Mouse (Mus musculus): ENCODE measurements at regions not wholly inside any gene's neighbourhood (a gene's known extent, or its start where the extent isn't known, plus 50 kb on each side); places are given as distances from the start of the nearest gene placed in this dataset.

DNA sequence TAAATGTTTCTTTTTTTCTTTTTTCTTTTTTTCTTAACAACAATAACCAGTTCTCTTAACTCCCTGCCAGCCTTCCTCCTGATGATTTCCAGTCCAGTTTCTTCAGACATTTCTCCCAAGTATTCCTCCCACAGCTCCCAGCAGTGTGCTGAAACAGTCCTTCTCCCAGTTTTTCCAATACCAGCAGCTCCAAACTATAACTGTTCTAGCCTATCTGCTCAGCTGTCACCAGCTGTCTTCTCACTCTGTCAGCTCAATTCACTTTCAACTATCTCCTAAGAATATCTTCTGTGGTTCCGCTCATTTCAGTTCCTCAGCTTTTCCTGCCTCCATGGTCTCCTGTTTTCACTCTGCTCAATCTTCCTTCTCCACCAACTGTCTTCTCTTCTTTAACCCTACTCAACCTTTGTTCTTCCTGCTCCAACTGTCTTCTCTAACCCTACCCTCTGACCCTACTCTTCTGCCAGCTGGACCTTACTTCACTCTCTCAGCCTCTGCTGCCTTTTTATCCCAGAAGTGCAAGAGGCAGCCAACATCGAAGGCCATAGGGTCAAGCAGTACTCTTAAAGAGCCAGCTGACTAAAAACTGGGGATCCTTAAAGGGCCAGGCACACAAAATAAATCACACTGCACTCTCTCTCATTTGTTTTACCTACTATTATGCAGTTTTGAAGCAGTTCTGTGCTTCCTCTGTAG lies 224.0 kb downstream of the Rsl24d1 start:
- H3K27ac ChIP-seq (ENCODE audit: insufficient read depth, low read length) = no peak overlapping the region
- H3K4me3 ChIP-seq (ENCODE audit: low read depth, low read length) = no peak overlapping the region
- no peaks in the 10 kb centered on the region for H3K27me3 ChIP-seq (ENCODE audit: control insufficient read depth, insufficient read depth, low read length, poor library complexity, severe bottlenecking)
- no peaks in the 10 kb centered on the region for H3K36me3 ChIP-seq (ENCODE audit: control insufficient read depth, insufficient read depth, low read length, poor library complexity, severe bottlenecking)
- H3K4me1 ChIP-seq (ENCODE audit: control insufficient read depth, insufficient read depth, low read length) = no peaks in the 10 kb centered on the region
- H3K9me3 ChIP-seq (replicated peaks; ENCODE audit: control insufficient read depth, insufficient read depth, low read length, poor library complexity, severe bottlenecking) = peaks cover 30% of the 10 kb centered on the region
- no peak overlapping the region for H3K9ac ChIP-seq (ENCODE audit: low read depth, poor library complexity, severe bottlenecking)
- TF ChIP-seq CTCF (IDR thresholded peaks at IDR 0.05; ENCODE audit: low read depth, low read length) (no peak), EP300 (IDR thresholded peaks at IDR 0.05; ENCODE audit: insufficient read depth, low read depth, low read length) (no peak), POLR2A (IDR thresholded peaks at IDR 0.05; ENCODE audit: insufficient read depth, low read length) (no peak)

- TF ChIP-seq POLR2A (IDR thresholded peaks at IDR 0.05; ENCODE audit: insufficient read depth, low read length) (no peak), CTCF (IDR thresholded peaks at IDR 0.05; ENCODE audit: low read depth, low read length) (no peak), EP300 (IDR thresholded peaks at IDR 0.05; ENCODE audit: insufficient read depth, low read depth, low read length) (no peak)
- Histone ChIP-seq H3K36me3 (ENCODE audit: control insufficient read depth, insufficient read depth, low read length, poor library complexity, severe bottlenecking) (no peaks in the 10 kb centered on the region), H3K4me1 (ENCODE audit: control insufficient read depth, insufficient read depth, low read length) (no peaks in the 10 kb centered on the region), H3K9me3 (replicated peaks; ENCODE audit: control insufficient read depth, insufficient read depth, low read length, poor library complexity, severe bottlenecking) (no peaks in the 10 kb centered on the region), H3K4me3 (ENCODE audit: low read depth, low read length) (no peak overlapping the region), H3K9ac (ENCODE audit: low read depth, poor library complexity, severe bottlenecking) (no peak overlapping the region), H3K27ac (ENCODE audit: insufficient read depth, low read length) (no peak overlapping the region), H3K27me3 (ENCODE audit: control insufficient read depth, insufficient read depth, low read length, poor library complexity, severe bottlenecking) (no peaks in the 10 kb centered on the region)
These were observed 242.7 kb downstream of the Rsl24d1 start for GRCm38 (mm10) chr9:73355876-73356275.

- Histone ChIP-seq H3K27me3 (ENCODE audit: control insufficient read depth, insufficient read depth, low read length, poor library complexity, severe bottlenecking) (no peaks in the 10 kb centered on the region), H3K36me3 (ENCODE audit: control insufficient read depth, insufficient read depth, low read length, poor library complexity, severe bottlenecking) (no peaks in the 10 kb centered on the region), H3K9ac (ENCODE audit: low read depth, poor library complexity, severe bottlenecking) (no peak overlapping the region), H3K9me3 (replicated peaks; ENCODE audit: control insufficient read depth, insufficient read depth, low read length, poor library complexity, severe bottlenecking) (no peaks in the 10 kb centered on the region), H3K4me1 (ENCODE audit: control insufficient read depth, insufficient read depth, low read length) (no peaks in the 10 kb centered on the region), H3K4me3 (ENCODE audit: low read depth, low read length) (no peak overlapping the region), H3K27ac (ENCODE audit: insufficient read depth, low read length) (no peak overlapping the region)
- TF ChIP-seq POLR2A (IDR thresholded peaks at IDR 0.05; ENCODE audit: insufficient read depth, low read length) (no peak), EP300 (IDR thresholded peaks at IDR 0.05; ENCODE audit: insufficient read depth, low read depth, low read length) (no peak), CTCF (IDR thresholded peaks at IDR 0.05; ENCODE audit: low read depth, low read length) (no peak)
These were observed 245.7 kb downstream of the Rsl24d1 start for GRCm38 (mm10) chr9:73358968-73359367.

DNA sequence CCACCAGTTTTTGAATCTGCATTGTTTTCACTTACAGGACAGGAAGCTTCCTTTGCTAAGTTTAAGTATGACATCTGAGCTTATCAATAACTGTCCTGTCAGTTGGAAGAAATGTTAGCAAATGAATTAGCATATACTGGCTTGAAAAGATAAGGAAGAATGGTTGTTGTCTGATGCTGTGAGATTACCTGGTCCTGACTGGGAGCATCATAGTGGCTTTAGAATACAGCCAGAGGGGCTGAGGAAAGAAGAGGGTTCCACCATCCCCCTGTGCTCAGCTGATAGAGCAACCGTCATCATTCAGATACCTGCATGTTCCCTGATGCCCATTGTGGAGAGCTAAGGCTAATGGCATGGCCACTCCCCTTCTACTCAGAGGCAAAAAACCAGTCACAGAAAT lies 267.5 kb downstream of the Rsl24d1 start:
- Histone ChIP-seq H3K9me3 (replicated peaks; ENCODE audit: control insufficient read depth, insufficient read depth, low read length, poor library complexity, severe bottlenecking) (no peaks in the 10 kb centered on the region), H3K27me3 (ENCODE audit: control insufficient read depth, insufficient read depth, low read length, poor library complexity, severe bottlenecking) (no peaks in the 10 kb centered on the region), H3K4me1 (ENCODE audit: control insufficient read depth, insufficient read depth, low read length) (no peaks in the 10 kb centered on the region), H3K36me3 (ENCODE audit: control insufficient read depth, insufficient read depth, low read length, poor library complexity, severe bottlenecking) (no peaks in the 10 kb centered on the region), H3K9ac (ENCODE audit: low read depth, poor library complexity, severe bottlenecking) (no peak overlapping the region), H3K4me3 (ENCODE audit: low read depth, low read length) (no peak overlapping the region), H3K27ac (ENCODE audit: insufficient read depth, low read length) (no peak overlapping the region)
- TF ChIP-seq CTCF (IDR thresholded peaks at IDR 0.05; ENCODE audit: low read depth, low read length) = no peak
- TF ChIP-seq EP300 (IDR thresholded peaks at IDR 0.05; ENCODE audit: insufficient read depth, low read depth, low read length) = no peak
- TF ChIP-seq POLR2A (IDR thresholded peaks at IDR 0.05; ENCODE audit: insufficient read depth, low read length) = no peak

GRCm38 (mm10) chr9:73392036-73392435 lies 278.8 kb downstream of the Rsl24d1 start:
- 0 out of 2 replicates have a peak, but pooled peaks cover 3% of the 10 kb centered on the region for H3K9me3 ChIP-seq (replicated peaks; ENCODE audit: control insufficient read depth, insufficient read depth, low read length, poor library complexity, severe bottlenecking)
- H3K4me1 ChIP-seq (ENCODE audit: control insufficient read depth, insufficient read depth, low read length) = no peaks in the 10 kb centered on the region
- H3K27me3 ChIP-seq (ENCODE audit: control insufficient read depth, insufficient read depth, low read length, poor library complexity, severe bottlenecking) = no peaks in the 10 kb centered on the region
- TF ChIP-seq POLR2A (IDR thresholded peaks at IDR 0.05; ENCODE audit: insufficient read depth, low read length) (no peak), EP300 (IDR thresholded peaks at IDR 0.05; ENCODE audit: insufficient read depth, low read depth, low read length) (no peak), CTCF (IDR thresholded peaks at IDR 0.05; ENCODE audit: low read depth, low read length) (no peak)
- no peak overlapping the region for H3K27ac ChIP-seq (ENCODE audit: insufficient read depth, low read length)
- no peak overlapping the region for H3K4me3 ChIP-seq (ENCODE audit: low read depth, low read length)
- H3K36me3 ChIP-seq (ENCODE audit: control insufficient read depth, insufficient read depth, low read length, poor library complexity, severe bottlenecking) = no peaks in the 10 kb centered on the region
- no peak overlapping the region for H3K9ac ChIP-seq (ENCODE audit: low read depth, poor library complexity, severe bottlenecking)

DNA sequence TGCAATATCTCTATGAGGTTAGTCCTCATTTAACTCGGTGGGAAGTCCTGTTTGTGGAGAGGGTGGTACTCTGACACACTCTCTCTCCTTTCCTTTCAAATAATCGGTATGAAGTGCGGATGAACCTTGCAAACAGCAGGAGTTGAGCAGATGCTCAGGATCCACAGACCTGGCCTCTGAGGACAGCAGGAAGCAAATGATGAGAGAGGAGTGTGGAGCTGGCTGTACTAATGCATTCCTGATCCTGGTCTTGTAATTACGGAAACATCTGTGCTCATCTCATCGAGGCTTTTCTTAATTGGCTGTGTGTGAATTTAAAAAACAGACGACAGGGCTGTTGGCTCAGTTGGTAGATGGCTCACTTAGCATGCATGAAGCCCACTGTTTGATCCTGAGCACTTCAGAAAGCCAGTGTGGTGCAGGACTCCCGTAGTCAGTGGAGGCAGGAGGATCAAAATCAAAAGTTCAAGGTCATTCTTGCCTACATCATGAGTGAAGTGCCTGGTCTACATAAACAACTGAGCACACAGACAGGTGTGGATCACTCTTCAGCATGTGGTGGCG lies 300.2 kb downstream of the Rsl24d1 start:
- H3K27me3 ChIP-seq (ENCODE audit: control insufficient read depth, insufficient read depth, low read length, poor library complexity, severe bottlenecking) = no peaks in the 10 kb centered on the region; the same call in 1 of the 2 replicates
- H3K9me3 ChIP-seq (replicated peaks; ENCODE audit: control insufficient read depth, insufficient read depth, low read length, poor library complexity, severe bottlenecking) = peaks cover 7% of the 10 kb centered on the region; the same call in 1 of the 2 replicates
- no peak overlapping the region for H3K27ac ChIP-seq (ENCODE audit: insufficient read depth, low read length)
- H3K36me3 ChIP-seq (ENCODE audit: control insufficient read depth, insufficient read depth, low read length, poor library complexity, severe bottlenecking) = no peaks in the 10 kb centered on the region
- H3K4me3 ChIP-seq (ENCODE audit: low read depth, low read length) = no peak overlapping the region
- no peak for TF ChIP-seq EP300 (IDR thresholded peaks at IDR 0.05; ENCODE audit: insufficient read depth, low read depth, low read length)
- no peak for TF ChIP-seq POLR2A (IDR thresholded peaks at IDR 0.05; ENCODE audit: insufficient read depth, low read length)
- no peak for TF ChIP-seq CTCF (IDR thresholded peaks at IDR 0.05; ENCODE audit: low read depth, low read length)
- H3K4me1 ChIP-seq (ENCODE audit: control insufficient read depth, insufficient read depth, low read length) = no peaks in the 10 kb centered on the region
- H3K9ac ChIP-seq (ENCODE audit: low read depth, poor library complexity, severe bottlenecking) = no peak overlapping the region

All from ES-Bruce4 (cell line).